8 mouse cellular contexts compared by ENCODE assay signal in the genomic region with DNA sequence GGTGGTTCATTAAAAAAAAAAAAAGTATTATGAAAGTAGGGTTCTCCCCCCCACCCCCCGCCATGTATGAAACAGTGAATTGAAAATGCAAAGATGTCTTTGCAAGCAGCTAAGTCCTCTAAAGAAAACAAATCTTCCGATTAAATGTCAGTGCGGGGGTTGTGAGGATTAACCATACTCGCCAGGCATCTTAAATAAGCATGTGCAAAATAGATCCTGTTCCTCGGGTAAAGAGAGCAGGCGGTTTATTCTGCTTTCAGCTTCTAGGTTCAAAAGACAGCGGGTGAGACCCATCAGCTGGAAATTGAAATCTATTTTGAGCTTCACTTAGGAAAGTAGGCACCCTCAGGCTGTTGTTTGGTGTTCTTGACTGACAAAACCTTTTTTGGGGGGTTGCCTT. TPM values are rescaled to one million over a fixed set of nuclear protein-coding genes. Genes with fewer than 3 reads are reported as not detected.
A peak's percentile ranks its signal among the peaks of the same experiment; 100 is the strongest.
DNase-seq lines count a peak whose midpoint lies in the region; ATAC-seq and TF ChIP-seq lines count a peak whose summit lies in the region.

No protein-coding gene starts in this region.

- H3K4me2 ChIP-seq in heart, embryonic 12.5 days, result peak overlapping the region; percentile 93
- peak overlapping the region; percentile 64 for H3K4me2 ChIP-seq in forebrain, postnatal 0 days (ENCODE audit: low read depth)

- H3K36me3 ChIP-seq in heart, embryonic 12.5 days, result no peaks in the 10 kb centered on the region
- H3K36me3 ChIP-seq in ES-Bruce4 (ENCODE audit: control insufficient read depth, insufficient read depth, low read length, poor library complexity, severe bottlenecking) (no peaks in the 10 kb centered on the region), macrophage (ENCODE audit: inconsistent target) (peaks cover 7% of the 10 kb centered on the region; the same call in 1 of the 2 replicates)
- H3K36me3 ChIP-seq in forebrain, postnatal 0 days (ENCODE audit: insufficient read depth), result no peaks in the 10 kb centered on the region

- H3K4me3 ChIP-seq in heart, embryonic 12.5 days, result peak overlapping the region; percentile 93
- H3K4me3 ChIP-seq in ES-Bruce4 (ENCODE audit: low read depth, low read length), result no peak overlapping the region
- H3K4me3 ChIP-seq in forebrain, postnatal 0 days (ENCODE audit: low read depth, low read length), result peak overlapping the region; percentile 89
- peak overlapping the region; percentile 89 for H3K4me3 ChIP-seq in macrophage (ENCODE audit: inconsistent target)

- H3K27me3 ChIP-seq in heart, embryonic 12.5 days (replicated peaks), result no peaks in the 10 kb centered on the region
- H3K27me3 ChIP-seq in ES-Bruce4 (ENCODE audit: control insufficient read depth, insufficient read depth, low read length, poor library complexity, severe bottlenecking), result no peaks in the 10 kb centered on the region
- no peaks in the 10 kb centered on the region for H3K27me3 ChIP-seq in forebrain, postnatal 0 days (ENCODE audit: insufficient read depth, low read length)

- 36% methylated on average over 7 of the region's 7 CpGs for WGBS in heart, embryonic 12.5 days
- WGBS in forebrain, postnatal 0 days, result 12% methylated on average over 7 of the region's 7 CpGs
- 47% methylated on average over 6 of the region's 7 CpGs for WGBS in macrophage (ENCODE audit: missing documents)

- H3K79me2 ChIP-seq in macrophage (ENCODE audit: inconsistent target), result peaks cover 62% of the 10 kb centered on the region

- H3K9ac ChIP-seq in heart, embryonic 12.5 days, result peak overlapping the region; percentile 97
- 0 out of 2 replicates have a peak overlapping the region, but pooled peaks have one; percentile 85 for H3K9ac ChIP-seq in ES-Bruce4 (ENCODE audit: low read depth, poor library complexity, severe bottlenecking)
- peak overlapping the region; percentile 90 for H3K9ac ChIP-seq in forebrain, postnatal 0 days

- DNase-seq in heart, adult 8-10 months (ENCODE audit: low spot score), result no peak
- DNase-seq in forebrain, postnatal 0 days, result no peak
- DNase-seq in adrenal gland, adult 18-20 months (ENCODE audit: low spot score in 2 of 2), result no peak
- DNase-seq in ovary, postnatal 14 days (ENCODE audit: low spot score), result no peak
- no peak for DNase-seq in embryo, embryonic 9.5 days (ENCODE audit: extremely low spot score)

- no peak for TF ChIP-seq EP300 in ES-Bruce4 (IDR thresholded peaks at IDR 0.05; ENCODE audit: insufficient read depth, low read depth, low read length)

- no peak overlapping the region for H3K27ac ChIP-seq in heart, embryonic 12.5 days (ENCODE audit: poor library complexity, severe bottlenecking)
- H3K27ac ChIP-seq in ES-Bruce4 (ENCODE audit: insufficient read depth, low read length) (no peak overlapping the region), macrophage (peak overlapping the region; percentile 73)
- H3K27ac ChIP-seq in forebrain, postnatal 0 days (ENCODE audit: low read depth, low read length), result 0 out of 2 replicates have a peak overlapping the region, but pooled peaks have one; percentile 11

- H3K9me3 ChIP-seq in heart, embryonic 12.5 days (replicated peaks), result no peaks in the 10 kb centered on the region
- H3K9me3 ChIP-seq in ES-Bruce4 (replicated peaks; ENCODE audit: control insufficient read depth, insufficient read depth, low read length, poor library complexity, severe bottlenecking), result no peaks in the 10 kb centered on the region
- no peaks in the 10 kb centered on the region for H3K9me3 ChIP-seq in forebrain, postnatal 0 days (ENCODE audit: low read length)

- TF ChIP-seq CTCF in ES-Bruce4 (IDR thresholded peaks at IDR 0.05; ENCODE audit: low read depth, low read length), result no peak
- no peak for TF ChIP-seq CTCF in forebrain, postnatal 0 days (IDR thresholded peaks at IDR 0.05; ENCODE audit: low read depth)

- H3K4me1 ChIP-seq in heart, embryonic 12.5 days (replicated peaks), result peaks cover 47% of the 10 kb centered on the region
- no peaks in the 10 kb centered on the region for H3K4me1 ChIP-seq in ES-Bruce4 (ENCODE audit: control insufficient read depth, insufficient read depth, low read length)
- H3K4me1 ChIP-seq in forebrain, postnatal 0 days (ENCODE audit: insufficient read depth), result peaks cover 13% of the 10 kb centered on the region

- no peak for TF ChIP-seq POLR2A in ES-Bruce4 (IDR thresholded peaks at IDR 0.05; ENCODE audit: insufficient read depth, low read length)

- ATAC-seq in heart, embryonic 12.5 days (ENCODE audit: insufficient number of reproducible peaks, low FRiP score), result no peak
- no peak for ATAC-seq in forebrain, postnatal 0 days

RNA-seq across cellular contexts. Expression of a gene that starts 1.5 kb away (rescaled TPM):
- 59.5 and 63.3 TPM in 2 replicates for polyA plus RNA-seq in heart, embryonic 12.5 days (2016; fragmentation: Nextera tagmentation; extraction: Ambion mirVana)
- total RNA-seq in heart, adult 8-10 months (2022), result 10 to 100 TPM; 14.7 to 17.6 (median 16.4) TPM
- 45.3 and 51.3 TPM in 2 replicates for polyA plus RNA-seq in ES-Bruce4 (2011; ENCODE audit: insufficient read depth, insufficient read length, low read depth, missing spikeins)
- 34.8 and 47.0 TPM in 2 replicates for total RNA-seq in forebrain, postnatal 0 days (2014; rRNA removed)
- polyA plus RNA-seq in forebrain, postnatal 0 days (2015; fragmentation: Nextera tagmentation; extraction: Ambion mirVana), result 70.6 and 75.4 TPM in 2 replicates
- 100 to 1,000 TPM in 24 of 26 experiments, 10 to 100 TPM in 2; 74.2 to 281 (median 160) TPM for total RNA-seq in macrophage (2018; cell fraction: chromatin; rRNA removed)
- total RNA-seq in macrophage (2018; cell fraction: cytosol; rRNA removed), result 100 to 1,000 TPM in 25 of 26 experiments, 10 to 100 TPM in 1; 88.0 to 169 (median 121) TPM
- total RNA-seq in macrophage (2018; cell fraction: nucleus; rRNA removed), result 100 to 1,000 TPM in 23 of 26 experiments, 10 to 100 TPM in 3; 68.9 to 253 (median 154) TPM
- polyA plus RNA-seq in macrophage (2018), result 78.9 to 381 TPM (median 119 TPM) in 3 replicates
- 10 to 100 TPM; 56.6 to 64.4 TPM for total RNA-seq in adrenal gland, adult 18-20 months (2021)

Comparison
In these comparisons a context has a peak if more than half of its experiments do, and no peak if none do; other contexts are left out.
1. H3K27ac ChIP-seq: peak in forebrain, postnatal 0 days (single experiment) and macrophage (single experiment); none in heart, embryonic 12.5 days (single experiment) and ES-Bruce4 (single experiment).
2. Peak in every context shown above with its lines, with median percentiles within 50 percentile points of each other: H3K9ac ChIP-seq.